Mouse (Mus musculus): ENCODE measurements around the gene Gins2. TPM values are rescaled to one million over a fixed set of nuclear protein-coding genes. Genes with fewer than 3 reads are reported as not detected.

The Gins2 gene
- polyA plus RNA-seq, 2 experiments = 37.5 to 63.4 TPM

DNA sequence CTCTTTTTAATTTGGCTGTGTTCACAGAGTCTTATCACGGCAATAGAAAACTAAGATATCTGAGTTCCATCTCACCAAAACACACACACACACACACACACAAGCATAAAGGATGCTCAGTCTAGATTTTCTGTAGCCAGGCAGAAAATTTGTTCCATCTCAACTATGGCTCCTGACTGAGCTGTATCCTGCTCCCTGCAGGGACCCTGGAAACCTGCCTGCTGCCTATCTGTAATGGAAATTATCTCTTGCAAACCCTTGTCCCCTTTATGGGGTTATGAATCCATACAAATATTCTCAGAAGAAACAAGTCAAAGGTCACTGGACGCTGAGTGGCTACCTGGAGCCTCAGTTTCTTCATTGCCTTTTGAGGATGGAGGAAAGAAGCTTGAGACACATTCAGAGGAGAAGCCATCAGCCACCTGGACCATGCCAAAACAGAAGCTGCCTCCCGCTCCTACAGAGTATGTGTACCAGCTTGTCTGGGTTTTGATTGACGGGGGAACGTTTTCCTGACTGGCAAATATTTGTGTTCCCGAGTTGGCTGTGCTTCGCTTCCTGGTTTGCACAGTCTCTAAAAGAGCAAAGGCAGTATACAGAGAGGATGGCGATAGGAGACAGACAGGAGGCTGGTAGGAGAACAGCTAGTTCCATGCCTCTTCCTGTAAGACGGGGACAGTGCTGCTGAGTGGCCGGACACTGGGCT lies 2.6 kb upstream of the Gins2 start:
- H3K4me2 ChIP-seq (ENCODE audit: low read depth) = no peak overlapping the region
- H3K9me3 ChIP-seq (ENCODE audit: control insufficient read depth, low read length) = no peaks in the 10 kb centered on the region; the same call in 1 of the 2 replicates
- H3K27ac ChIP-seq = no peak overlapping the region
- no peaks in the 10 kb centered on the region for H3K27me3 ChIP-seq (ENCODE audit: control insufficient read depth, insufficient read depth, low read length)
- DNase-seq (ENCODE audit: low read depth in 3 of 3, low spot score in 3 of 3) = no peak
- no peaks in the 10 kb centered on the region; the same call in 1 of the 2 replicates for H3K36me3 ChIP-seq (replicated peaks; ENCODE audit: control insufficient read depth, insufficient read depth, low read depth)
- ATAC-seq (ENCODE audit: insufficient read depth) = no peak
- TF ChIP-seq CTCF (IDR thresholded peaks at IDR 0.05; ENCODE audit: low read depth) (no peak), EP300 (IDR thresholded peaks at IDR 0.05; ENCODE audit: low read depth) (no peak)
- H3K4me3 ChIP-seq (ENCODE audit: insufficient read depth in 1 of 2, low read depth in 2 of 2, low read length in 2 of 2) = no peak overlapping the region
- H3K4me1 ChIP-seq (replicated peaks; ENCODE audit: control insufficient read depth in 2 of 2, insufficient read depth in 2 of 2, low read length in 1 of 2) = peaks cover 10 to 11% of the 10 kb centered on the region in 2 experiments
- 57% methylated on average over 10 of the region's 10 CpGs for WGBS (ENCODE audit: insufficient replicate concordance)
- no peak overlapping the region for H3K9ac ChIP-seq (replicated peaks)

DNA sequence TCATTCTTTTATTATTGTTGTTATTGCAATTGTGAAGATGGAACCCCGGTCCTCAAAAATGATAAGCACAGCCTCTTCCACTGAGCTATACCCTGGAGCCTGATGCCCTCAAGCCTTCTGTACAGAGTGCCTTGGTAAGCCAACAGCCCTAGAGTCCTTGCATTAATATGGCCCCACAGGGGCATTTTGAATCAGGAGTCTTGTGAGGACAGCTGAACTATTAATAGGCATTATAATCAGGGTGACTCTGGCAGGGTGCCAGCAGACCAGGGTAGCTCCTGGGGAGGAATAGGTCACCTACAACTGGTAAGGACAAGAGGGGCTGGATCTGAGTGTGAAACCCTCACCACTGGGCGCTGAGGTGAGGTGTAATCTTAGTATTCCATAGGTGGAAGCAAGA lies 817 bp upstream of the Gins2 start:
- peaks cover 7% of the 10 kb centered on the region for H3K36me3 ChIP-seq (replicated peaks; ENCODE audit: control insufficient read depth, insufficient read depth, low read depth)
- no peaks in the 10 kb centered on the region; the same call in 1 of the 2 replicates for H3K9me3 ChIP-seq (ENCODE audit: control insufficient read depth, low read length)
- peak overlapping the region; percentile 51 for H3K9ac ChIP-seq (replicated peaks)
- H3K27me3 ChIP-seq (ENCODE audit: control insufficient read depth, insufficient read depth, low read length) = no peaks in the 10 kb centered on the region
- H3K4me3 ChIP-seq (ENCODE audit: insufficient read depth in 1 of 2, low read depth in 2 of 2, low read length in 2 of 2) = peak overlapping the region; percentile 66 to 91
- peak overlapping the region; percentile 99 for H3K4me2 ChIP-seq (ENCODE audit: low read depth)
- H3K27ac ChIP-seq = no peak overlapping the region; the same call in none of the 2 replicates
- DNase-seq (ENCODE audit: low read depth in 3 of 3, low spot score in 3 of 3) (no peak), ATAC-seq (ENCODE audit: insufficient read depth) (no peak)
- 42% methylated on average over 2 of the region's 2 CpGs for WGBS (ENCODE audit: insufficient replicate concordance)
- no peak for TF ChIP-seq EP300 (IDR thresholded peaks at IDR 0.05; ENCODE audit: low read depth)
- no peak for TF ChIP-seq CTCF (IDR thresholded peaks at IDR 0.05; ENCODE audit: low read depth)
- H3K4me1 ChIP-seq (replicated peaks; ENCODE audit: control insufficient read depth in 2 of 2, insufficient read depth in 2 of 2, low read length in 1 of 2) = peaks cover 10 to 11% of the 10 kb centered on the region in 2 experiments

DNA sequence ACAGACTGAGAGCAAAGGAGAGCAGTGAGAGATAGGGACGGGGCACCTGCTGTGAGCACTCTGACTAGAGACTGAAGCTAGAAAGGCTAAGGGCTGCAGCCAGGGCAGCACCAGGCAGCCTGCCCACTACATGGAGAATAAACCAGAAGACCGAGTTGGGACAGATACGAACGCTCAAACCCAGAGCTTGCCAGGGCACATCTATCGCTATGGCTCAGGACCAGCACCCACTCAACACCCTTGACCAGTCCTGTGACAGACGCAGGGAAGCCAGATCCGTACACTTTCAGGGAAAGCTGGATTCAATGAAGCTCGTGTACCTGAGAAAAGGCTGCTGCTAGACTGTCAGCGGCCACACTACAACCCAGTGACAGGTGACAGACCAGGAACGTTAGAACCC lies 3.6 kb downstream of the Gins2 start:
- Histone ChIP-seq H3K36me3 (replicated peaks; ENCODE audit: control insufficient read depth, insufficient read depth, low read depth) (peaks cover 19% of the 10 kb centered on the region), H3K27ac (no peak overlapping the region), H3K9ac (replicated peaks) (no peak overlapping the region), H3K4me2 (ENCODE audit: low read depth) (no peak overlapping the region), H3K9me3 (ENCODE audit: control insufficient read depth, low read length) (no peaks in the 10 kb centered on the region), H3K4me3 (ENCODE audit: insufficient read depth in 1 of 2, low read depth in 2 of 2, low read length in 2 of 2) (no peak overlapping the region), H3K27me3 (ENCODE audit: control insufficient read depth, insufficient read depth, low read length) (no peaks in the 10 kb centered on the region), H3K4me1 (replicated peaks; ENCODE audit: control insufficient read depth in 2 of 2, insufficient read depth in 2 of 2, low read length in 1 of 2) (peaks cover 10 to 11% of the 10 kb centered on the region in 2 experiments)
- ATAC-seq (ENCODE audit: insufficient read depth) = no peak
- 84% methylated on average over 10 of the region's 10 CpGs for WGBS (ENCODE audit: insufficient replicate concordance)
- DNase-seq (ENCODE audit: low read depth in 3 of 3, low spot score in 3 of 3) = no peak
- TF ChIP-seq CTCF (IDR thresholded peaks at IDR 0.05; ENCODE audit: low read depth) (no peak), EP300 (IDR thresholded peaks at IDR 0.05; ENCODE audit: low read depth) (no peak)

DNA sequence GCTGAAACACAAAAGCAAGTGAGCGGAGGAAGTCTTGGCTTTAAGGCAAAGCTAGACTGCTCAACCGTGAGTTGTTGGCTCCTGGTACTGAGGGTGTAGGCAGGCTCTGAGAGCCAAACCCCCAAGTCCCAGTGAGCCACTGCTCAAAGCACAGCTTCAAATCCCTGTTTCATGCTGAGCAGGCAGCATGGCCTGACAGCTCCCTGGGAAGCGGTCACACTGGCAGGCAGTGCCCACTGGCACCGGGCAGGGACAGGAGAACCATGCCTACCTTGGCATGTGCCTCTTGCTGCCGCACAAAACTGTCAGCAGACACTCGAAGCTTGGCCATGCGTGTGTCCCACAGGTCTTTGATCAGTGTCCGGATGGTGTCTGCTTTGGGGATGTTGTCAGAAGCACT lies 7.3 kb downstream of the Gins2 start:
- no peak overlapping the region for H3K4me3 ChIP-seq (ENCODE audit: insufficient read depth in 1 of 2, low read depth in 2 of 2, low read length in 2 of 2)
- H3K4me1 ChIP-seq (replicated peaks; ENCODE audit: control insufficient read depth in 2 of 2, insufficient read depth in 2 of 2, low read length in 1 of 2) = no peaks in the 10 kb centered on the region
- H3K4me2 ChIP-seq (ENCODE audit: low read depth) = no peak overlapping the region
- DNase-seq (ENCODE audit: low read depth in 3 of 3, low spot score in 3 of 3) = no peak
- TF ChIP-seq EP300 (IDR thresholded peaks at IDR 0.05; ENCODE audit: low read depth) = no peak
- no peak for TF ChIP-seq CTCF (IDR thresholded peaks at IDR 0.05; ENCODE audit: low read depth)
- no peaks in the 10 kb centered on the region for H3K9me3 ChIP-seq (ENCODE audit: control insufficient read depth, low read length)
- H3K27me3 ChIP-seq (ENCODE audit: control insufficient read depth, insufficient read depth, low read length) = no peaks in the 10 kb centered on the region
- ATAC-seq (ENCODE audit: insufficient read depth) = no peak
- H3K36me3 ChIP-seq (replicated peaks; ENCODE audit: control insufficient read depth, insufficient read depth, low read depth) = peaks cover 57% of the 10 kb centered on the region
- WGBS (ENCODE audit: insufficient replicate concordance) = 78% methylated on average over 8 of the region's 8 CpGs
- no peak overlapping the region for H3K27ac ChIP-seq
- no peak overlapping the region for H3K9ac ChIP-seq (replicated peaks)

DNA sequence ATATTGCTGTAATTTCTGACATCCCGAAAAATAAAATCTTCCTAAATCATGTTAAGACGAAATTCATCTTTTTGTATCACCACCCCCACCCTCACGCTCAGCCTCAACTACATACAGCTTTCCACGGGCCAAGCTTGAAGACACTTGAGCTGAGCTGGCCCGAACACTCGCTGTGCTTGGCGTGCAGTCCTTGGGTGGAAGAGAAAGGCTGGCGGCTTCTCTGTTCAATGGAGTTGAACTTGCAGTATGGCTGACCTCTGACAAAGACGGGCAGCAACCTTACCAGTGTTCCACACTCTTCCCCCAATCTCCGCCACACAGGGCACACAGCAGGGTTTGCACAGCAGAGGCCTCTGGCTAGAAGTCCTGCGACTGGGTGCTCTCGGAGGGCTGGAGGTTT lies 7.8 kb downstream of the Gins2 start:
- peaks cover 61% of the 10 kb centered on the region for H3K36me3 ChIP-seq (replicated peaks; ENCODE audit: control insufficient read depth, insufficient read depth, low read depth)
- DNase-seq (ENCODE audit: low read depth in 3 of 3, low spot score in 3 of 3) (no peak), ATAC-seq (ENCODE audit: insufficient read depth) (no peak)
- TF ChIP-seq CTCF (IDR thresholded peaks at IDR 0.05; ENCODE audit: low read depth) = no peak
- TF ChIP-seq EP300 (IDR thresholded peaks at IDR 0.05; ENCODE audit: low read depth) = no peak
- no peaks in the 10 kb centered on the region for H3K9me3 ChIP-seq (ENCODE audit: control insufficient read depth, low read length)
- no peak overlapping the region for H3K27ac ChIP-seq
- no peak overlapping the region for H3K4me2 ChIP-seq (ENCODE audit: low read depth)
- H3K4me1 ChIP-seq (replicated peaks; ENCODE audit: control insufficient read depth in 2 of 2, insufficient read depth in 2 of 2, low read length in 1 of 2) = no peaks in the 10 kb centered on the region
- no peak overlapping the region for H3K4me3 ChIP-seq (ENCODE audit: insufficient read depth in 1 of 2, low read depth in 2 of 2, low read length in 2 of 2)
- no peak overlapping the region for H3K9ac ChIP-seq (replicated peaks)
- WGBS (ENCODE audit: insufficient replicate concordance) = 84% methylated on average over 12 of the region's 12 CpGs
- no peaks in the 10 kb centered on the region for H3K27me3 ChIP-seq (ENCODE audit: control insufficient read depth, insufficient read depth, low read length)

Measured in liver, embryonic 14.5 days (tissue).